Mouse (Mus musculus): Measurements from ENCODE around the gene Myo1f.

The Myo1f gene

GRCm38 (mm10) chr17:33649781-33650475, 94.4 kb downstream of the Myo1f start:
- no peak for DNase-seq (ENCODE audit: low spot score)
